Mouse (Mus musculus) limb, embryonic 14.5 days (tissue): ENCODE measurements at regions not wholly inside any gene's neighbourhood (a gene's known extent, or its start where the extent isn't known, plus 50 kb on each side); places are given as distances from the start of the nearest gene placed in this dataset.

Experiments used
- ATAC-seq: fragments of 200-750 bp; cut with Nextera tagmentation; 2 replicates; pipeline ENCODE4 v1.8.0; 2017; ENCODE audit warnings: low read depth, moderate number of reproducible peaks, moderate TSS enrichment; ENCODE audit not compliant: low FRiP score
- DNase-seq: peaks from one replicate; pipeline ENCODE4 v3.0.0-alpha.2; 2015; ENCODE audit warnings: low spot score
- H3K27ac ChIP-seq: fragments of 300-500 bp; sonication (generic); replicated peaks from 2 replicates; pipeline ENCODE4 v1.5.1; 2014; ENCODE audit warnings: low read depth, mild to moderate bottlenecking, low read length, moderate library complexity, mixed read lengths
- H3K27me3 ChIP-seq: fragments of 300-500 bp; sonication (generic); 2 replicates; pipeline ENCODE4 v1.6.1; 2014; ENCODE audit warnings: low read length, mixed read lengths; ENCODE audit not compliant: control insufficient read depth, insufficient read depth
- H3K36me3 ChIP-seq: fragments of 300-500 bp; sonication (generic); 2 replicates; pipeline ENCODE4 v1.6.1; 2014; ENCODE audit warnings: mild to moderate bottlenecking, low read length, moderate library complexity, mixed read lengths; ENCODE audit not compliant: control insufficient read depth, insufficient read depth
- H3K4me1 ChIP-seq: fragments of 300-500 bp; sonication (generic); 2 replicates; pipeline ENCODE4 v1.6.1; 2014; ENCODE audit warnings: antibody characterized with exemption, low read length, mixed read lengths; ENCODE audit not compliant: control insufficient read depth, insufficient read depth
- H3K4me2 ChIP-seq: fragments of 300-500 bp; sonication (generic); replicated peaks from 2 replicates; pipeline ENCODE4 v1.6.1; 2014; ENCODE audit warnings: low read depth, mild to moderate bottlenecking, low read length, moderate library complexity; ENCODE audit not compliant: severe bottlenecking
- H3K4me3 ChIP-seq: fragments of 300-500 bp; sonication (generic); replicated peaks from 2 replicates; pipeline ENCODE4 v1.5.1; 2014; ENCODE audit warnings: low read length
- H3K9ac ChIP-seq: fragments of 300-500 bp; sonication (generic); 2 replicates; pipeline ENCODE4 v1.6.1; 2014; ENCODE audit warnings: mild to moderate bottlenecking, low read depth, low read length, moderate library complexity; ENCODE audit not compliant: severe bottlenecking
- H3K9me3 ChIP-seq: fragments of 300-500 bp; sonication (generic); 2 replicates; pipeline ENCODE4 v1.6.1; 2016; ENCODE audit warnings: low read length; ENCODE audit not compliant: control insufficient read depth
- POLR2A ChIP-seq: fragments of 200-500 bp; IDR thresholded peaks from 2 replicates; pipeline ENCODE4 v1.8.0; 2012; ENCODE audit warnings: inconsistent platforms, mild to moderate bottlenecking, moderate library complexity, borderline replicate concordance; ENCODE audit not compliant: insufficient read depth, insufficient read length; ENCODE audit errors: extremely low read depth
- WGBS: fragments of 180-500 bp; shearing (Covaris S2); extraction: QIAGEN DNeasy Blood & Tissue Kit; methylation state at CpG from one replicate; pipeline ENCODE4 v1.1.7; 2014; 5-methylcytosine and 5-hydroxymethylcytosine counted together

DNA sequence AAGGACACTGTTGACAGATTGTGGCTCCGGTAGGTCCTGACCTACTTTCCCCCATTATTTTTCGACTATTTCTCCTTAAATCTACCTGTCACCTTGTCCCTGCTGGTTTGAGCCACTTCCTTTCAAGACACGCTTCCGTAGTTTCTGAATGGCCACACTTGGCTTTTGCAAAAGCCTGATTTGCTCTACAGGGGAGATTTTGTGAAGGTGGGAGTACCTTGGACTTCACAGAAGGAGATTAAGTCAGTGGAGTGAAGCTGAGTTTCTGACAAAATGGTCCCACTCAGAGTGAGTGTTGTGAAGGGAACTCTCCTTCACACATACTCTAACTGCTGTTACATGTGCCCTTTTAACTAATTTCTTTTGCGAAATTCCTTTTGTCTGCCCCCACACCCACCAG, 157.0 kb upstream of the 4931417E11Rik start:
- H3K4me2 ChIP-seq = no peak overlapping the region
- ATAC-seq (no peak), DNase-seq (no peak)
- TF ChIP-seq POLR2A = no peak
- H3K27me3 ChIP-seq = no peaks in the 10 kb centered on the region
- H3K27ac ChIP-seq = no peak overlapping the region
- WGBS = 63% methylated on average over 5 of the region's 5 CpGs
- H3K4me1 ChIP-seq = no peaks in the 10 kb centered on the region
- H3K4me3 ChIP-seq = no peak overlapping the region
- H3K9ac ChIP-seq = no peak overlapping the region
- H3K9me3 ChIP-seq = no peaks in the 10 kb centered on the region
- H3K36me3 ChIP-seq = no peaks in the 10 kb centered on the region

DNA sequence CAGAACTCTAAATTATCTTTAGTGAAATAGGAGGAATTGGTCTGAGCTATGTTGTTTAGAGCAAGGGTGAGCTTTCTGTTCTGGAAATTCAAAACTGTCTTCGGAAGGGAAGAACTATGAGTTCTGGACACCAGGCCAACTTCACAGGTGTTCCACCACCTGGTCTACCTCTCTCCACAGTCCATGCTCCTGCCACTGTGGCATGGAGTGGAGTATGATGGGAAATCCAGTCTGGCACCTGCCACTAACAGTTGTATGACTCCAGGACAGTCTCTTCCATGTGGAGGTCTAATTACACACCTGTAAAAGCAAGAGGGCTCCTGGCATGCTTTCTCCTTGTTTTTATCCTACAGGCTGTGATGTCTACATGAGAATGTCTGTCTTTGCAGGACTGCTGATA, 154.7 kb upstream of the 4931417E11Rik start:
- no peak for ATAC-seq
- Histone ChIP-seq H3K4me1 (no peaks in the 10 kb centered on the region), H3K4me2 (no peak overlapping the region), H3K9me3 (no peaks in the 10 kb centered on the region), H3K27ac (no peak overlapping the region), H3K4me3 (no peak overlapping the region), H3K36me3 (no peaks in the 10 kb centered on the region), H3K27me3 (no peaks in the 10 kb centered on the region), H3K9ac (no peak overlapping the region)
- no peak for DNase-seq
- no peak for TF ChIP-seq POLR2A
- 96% methylated on average over 1 of the region's 1 CpGs for WGBS

DNA sequence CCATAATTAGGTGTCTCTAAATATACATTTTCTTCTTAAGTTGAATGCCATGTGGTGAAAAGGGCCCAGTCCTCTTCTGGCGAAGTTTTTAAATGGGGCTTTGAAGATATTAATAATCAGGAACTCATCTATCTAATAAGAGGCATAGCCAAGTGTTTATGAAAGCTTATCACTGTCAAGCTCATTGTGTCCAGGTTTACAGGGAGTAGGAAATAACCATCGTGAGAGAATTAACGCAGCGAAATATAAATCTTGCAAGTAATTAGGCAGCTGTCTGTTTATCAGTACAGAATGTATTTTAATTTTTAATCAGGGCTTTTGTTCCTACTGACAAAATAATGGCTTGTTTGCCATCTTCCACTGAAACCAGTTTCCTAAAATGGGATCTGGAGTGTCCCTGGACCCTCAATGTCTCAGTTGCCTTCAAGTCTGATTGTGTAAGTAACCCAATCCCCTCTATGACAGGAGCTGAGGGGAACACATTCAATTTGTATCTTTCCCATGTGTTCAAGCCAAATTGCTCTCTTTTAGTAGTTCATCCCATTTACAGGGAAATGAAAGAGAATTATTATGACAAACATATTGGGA, 152.5 kb upstream of the 4931417E11Rik start:
- no peak for DNase-seq
- Histone ChIP-seq H3K27me3 (no peaks in the 10 kb centered on the region), H3K27ac (no peak overlapping the region), H3K36me3 (no peaks in the 10 kb centered on the region), H3K4me3 (no peak overlapping the region), H3K9me3 (no peaks in the 10 kb centered on the region), H3K4me1 (no peaks in the 10 kb centered on the region), H3K4me2 (no peak overlapping the region), H3K9ac (no peak overlapping the region)
- WGBS = 79% methylated on average over 4 of the region's 4 CpGs
- ATAC-seq = no peak
- TF ChIP-seq POLR2A = no peak

DNA sequence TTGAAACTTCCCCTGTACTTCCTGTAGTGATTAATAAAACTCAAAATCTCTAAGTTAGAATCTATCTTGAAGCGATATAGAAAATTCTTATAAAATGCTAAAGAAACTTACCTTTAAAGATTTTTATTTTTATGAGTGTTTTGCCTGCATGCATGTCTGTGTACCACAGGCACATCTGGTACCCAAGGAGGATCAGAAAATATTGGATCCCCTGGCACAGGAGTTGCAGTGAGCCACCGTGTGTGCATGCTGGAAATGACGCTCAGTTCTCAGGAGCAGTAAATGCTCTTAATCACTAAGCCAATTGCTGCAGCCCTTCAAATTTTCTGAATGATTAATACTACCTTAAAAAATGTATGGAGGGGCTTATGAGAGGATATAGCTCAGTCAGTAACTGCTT, 142.8 kb upstream of the 4931417E11Rik start:
- Histone ChIP-seq H3K4me1 (peaks cover 6% of the 10 kb centered on the region; the same call in 1 of the 2 replicates), H3K4me3 (no peak overlapping the region), H3K9me3 (no peaks in the 10 kb centered on the region), H3K9ac (no peak overlapping the region), H3K27me3 (no peaks in the 10 kb centered on the region), H3K27ac (no peak overlapping the region), H3K36me3 (no peaks in the 10 kb centered on the region), H3K4me2 (no peak overlapping the region)
- ATAC-seq (no peak), DNase-seq (no peak)
- 19% methylated on average over 3 of the region's 3 CpGs for WGBS
- TF ChIP-seq POLR2A = no peak

DNA sequence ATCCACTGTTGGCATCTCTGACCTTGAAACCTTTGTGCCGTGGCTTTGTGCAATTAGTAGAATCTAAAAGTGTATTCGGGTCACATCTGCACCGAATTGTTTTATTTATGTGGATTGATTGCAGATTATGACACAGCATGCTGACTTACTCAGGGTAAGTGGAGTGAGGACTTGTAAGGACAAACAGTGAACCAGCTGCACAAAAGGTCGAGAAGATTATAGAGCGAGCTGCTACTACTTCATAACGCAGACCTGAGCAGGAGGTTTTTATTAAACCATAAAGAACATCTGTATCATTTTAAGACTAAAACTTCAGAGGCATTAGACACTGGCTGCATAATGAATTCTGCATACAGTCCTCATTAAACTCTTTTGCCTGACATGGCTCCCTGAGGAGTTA, 142.4 kb upstream of the 4931417E11Rik start:
- Histone ChIP-seq H3K9ac (no peak overlapping the region), H3K4me2 (no peak overlapping the region), H3K27ac (no peak overlapping the region), H3K4me3 (no peak overlapping the region), H3K9me3 (no peaks in the 10 kb centered on the region), H3K36me3 (no peaks in the 10 kb centered on the region), H3K27me3 (no peaks in the 10 kb centered on the region), H3K4me1 (peaks cover 6% of the 10 kb centered on the region; the same call in 1 of the 2 replicates)
- DNase-seq (no peak), ATAC-seq (no peak)
- TF ChIP-seq POLR2A = no peak
- WGBS = 17% methylated on average over 6 of the region's 6 CpGs

DNA sequence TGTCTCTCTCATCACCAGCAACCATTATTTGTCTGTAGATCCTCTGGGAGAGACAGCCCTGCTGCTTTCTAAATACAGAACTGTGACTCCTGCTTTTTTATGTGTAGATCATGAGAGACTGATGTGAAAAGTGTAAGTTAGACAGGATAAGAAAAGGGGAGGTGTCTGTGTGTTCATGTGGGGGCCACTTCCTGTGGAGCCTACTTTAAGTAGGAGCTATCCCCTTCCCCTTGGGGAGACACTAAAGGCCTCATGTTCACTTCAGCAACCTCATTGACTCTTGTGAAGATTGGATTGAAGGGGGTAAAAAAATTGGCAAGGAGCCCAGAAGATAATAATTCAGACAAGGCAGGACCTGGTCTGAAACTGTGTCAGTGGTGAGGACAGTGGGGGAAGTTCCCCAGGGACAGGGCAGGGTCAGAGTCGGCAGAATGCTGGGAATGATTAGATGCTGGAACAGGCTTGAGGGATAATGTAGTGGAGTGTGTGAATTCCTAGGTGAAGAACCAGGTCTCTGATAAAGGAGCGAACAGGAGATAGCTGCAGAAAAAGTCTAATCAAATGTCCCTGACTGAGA, 140.7 kb upstream of the 4931417E11Rik start:
- DNase-seq (no peak), ATAC-seq (no peak)
- no peak for TF ChIP-seq POLR2A
- WGBS = 57% methylated on average over 2 of the region's 2 CpGs
- no peak overlapping the region for H3K9ac ChIP-seq
- no peaks in the 10 kb centered on the region for H3K9me3 ChIP-seq
- no peak overlapping the region for H3K4me2 ChIP-seq
- H3K27ac ChIP-seq = no peak overlapping the region
- H3K4me1 ChIP-seq = peaks cover 6% of the 10 kb centered on the region; the same call in 1 of the 2 replicates
- no peaks in the 10 kb centered on the region for H3K36me3 ChIP-seq
- no peaks in the 10 kb centered on the region for H3K27me3 ChIP-seq
- no peak overlapping the region for H3K4me3 ChIP-seq
